Mouse (Mus musculus): ENCODE measurements around the gene Pah.

Pah gene

DNA sequence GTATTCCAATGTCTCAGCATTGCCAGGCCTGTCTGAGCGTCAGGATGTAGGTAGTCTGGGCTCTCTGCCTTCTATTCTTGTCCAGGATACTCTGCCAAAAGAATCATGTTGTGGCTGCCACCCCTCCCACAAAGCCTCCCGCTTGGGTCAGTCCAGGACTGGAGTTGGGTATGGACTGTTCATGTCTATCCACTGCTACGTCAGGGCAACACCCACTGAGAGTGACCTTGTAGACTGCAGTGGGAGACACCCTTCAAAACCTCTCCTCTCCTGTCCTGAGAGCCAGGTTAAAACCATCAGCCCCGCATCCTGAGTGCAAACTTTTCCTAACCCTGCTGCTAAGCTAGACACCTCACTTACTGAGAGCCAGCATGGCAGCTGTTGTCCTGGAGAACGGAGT lies at the start of gene Pah:
Gene Pah, plus strand, starts transcription at position 150 of the 400 bp plus-strand sequence.
- no peak for ATAC-seq (ENCODE audit: insufficient number of reproducible peaks, low FRiP score, low TSS enrichment)

DNA sequence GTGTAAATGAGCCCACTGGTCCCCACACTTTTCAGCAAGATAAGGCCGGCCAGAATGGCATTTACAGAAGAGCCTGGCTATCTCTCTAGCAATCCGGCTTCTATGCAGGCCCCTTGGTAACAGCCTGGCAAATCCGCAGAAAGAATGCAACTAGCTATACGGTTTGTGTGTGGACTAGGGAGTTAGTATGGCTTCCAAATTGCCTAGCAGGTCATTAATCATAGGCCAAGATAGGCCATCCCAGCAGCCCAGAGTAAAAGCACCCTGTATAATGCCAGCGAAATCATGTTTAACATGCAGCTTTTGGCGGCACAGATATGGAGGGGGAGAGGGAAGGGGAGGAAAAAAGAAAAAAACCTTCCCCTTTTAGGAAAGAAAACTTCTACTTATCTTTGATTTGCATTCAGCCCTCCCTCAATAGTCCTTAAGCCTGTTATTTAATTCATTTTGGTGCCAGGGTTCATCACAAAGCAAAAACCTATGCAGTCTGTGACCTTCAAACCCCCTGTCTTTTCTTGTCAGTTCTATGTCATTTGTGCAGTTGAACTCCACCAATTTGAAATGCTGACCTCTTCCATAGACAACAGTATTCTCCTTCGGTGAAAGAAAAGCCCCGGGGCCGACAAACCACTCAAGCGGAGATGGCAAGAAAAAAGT lies 48.0 kb upstream of the Pah start:
- ATAC-seq (ENCODE audit: insufficient number of reproducible peaks, low FRiP score, low TSS enrichment) = no peak

- ATAC-seq (ENCODE audit: insufficient number of reproducible peaks, low FRiP score, low TSS enrichment) = no peak
These were observed 46.6 kb upstream of the Pah start for GRCm38 (mm10) chr10:87474971-87475370.

GRCm38 (mm10) chr10:87477895-87478294 lies 43.7 kb upstream of the Pah start:
- ATAC-seq (ENCODE audit: insufficient number of reproducible peaks, low FRiP score, low TSS enrichment) = no peak

GRCm38 (mm10) chr10:87484831-87485720 lies 36.5 kb upstream of the Pah start:
- no peak for ATAC-seq (ENCODE audit: insufficient number of reproducible peaks, low FRiP score, low TSS enrichment)

GRCm38 (mm10) chr10:87485721-87486620 lies 35.6 kb upstream of the Pah start:
- ATAC-seq (ENCODE audit: insufficient number of reproducible peaks, low FRiP score, low TSS enrichment) = peak; percentile 43; the same call in 1 of the 2 replicates

GRCm38 (mm10) chr10:87488429-87489145 lies 33.0 kb upstream of the Pah start:
- ATAC-seq (ENCODE audit: insufficient number of reproducible peaks, low FRiP score, low TSS enrichment) = no peak

- no peak for ATAC-seq (ENCODE audit: insufficient number of reproducible peaks, low FRiP score, low TSS enrichment)
These were observed 32.2 kb upstream of the Pah start for GRCm38 (mm10) chr10:87489246-87490009.

GRCm38 (mm10) chr10:87490328-87490727 lies 31.3 kb upstream of the Pah start:
- ATAC-seq (ENCODE audit: insufficient number of reproducible peaks, low FRiP score, low TSS enrichment) = no peak

DNA sequence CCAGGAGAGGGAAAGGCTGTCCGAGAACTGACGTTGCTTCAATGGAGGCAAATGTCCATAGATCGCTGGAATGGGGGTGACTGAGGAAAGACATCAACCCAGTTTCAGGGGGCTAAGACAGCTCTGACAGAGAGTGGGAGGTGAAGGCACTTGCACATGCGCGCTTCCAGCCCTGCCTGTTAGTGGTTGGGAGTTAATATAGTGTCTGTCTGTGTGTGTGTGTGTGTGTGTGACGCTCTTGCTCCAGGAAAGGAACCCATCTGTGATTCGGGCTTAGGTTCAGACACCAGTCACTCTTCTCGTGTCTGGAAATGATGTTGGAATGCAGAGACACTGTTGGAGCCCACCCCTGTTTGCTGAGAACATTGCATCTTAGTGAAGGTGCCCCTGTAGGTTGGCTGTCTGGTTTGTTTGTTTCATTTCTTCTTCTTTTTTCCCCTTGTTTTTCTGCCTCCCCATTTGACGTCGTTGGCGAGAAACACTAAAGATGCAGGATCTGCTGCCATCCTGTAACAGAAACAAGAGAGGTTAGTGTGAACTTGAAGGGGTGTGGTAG lies 30.0 kb upstream of the Pah start:
- ATAC-seq (ENCODE audit: insufficient number of reproducible peaks, low FRiP score, low TSS enrichment) = no peak

- no peak for ATAC-seq (ENCODE audit: insufficient number of reproducible peaks, low FRiP score, low TSS enrichment)
These were observed 29.3 kb upstream of the Pah start for GRCm38 (mm10) chr10:87492332-87492660.

- no peak for ATAC-seq (ENCODE audit: insufficient number of reproducible peaks, low FRiP score, low TSS enrichment)
These were observed 28.7 kb upstream of the Pah start for GRCm38 (mm10) chr10:87492661-87493551.

DNA sequence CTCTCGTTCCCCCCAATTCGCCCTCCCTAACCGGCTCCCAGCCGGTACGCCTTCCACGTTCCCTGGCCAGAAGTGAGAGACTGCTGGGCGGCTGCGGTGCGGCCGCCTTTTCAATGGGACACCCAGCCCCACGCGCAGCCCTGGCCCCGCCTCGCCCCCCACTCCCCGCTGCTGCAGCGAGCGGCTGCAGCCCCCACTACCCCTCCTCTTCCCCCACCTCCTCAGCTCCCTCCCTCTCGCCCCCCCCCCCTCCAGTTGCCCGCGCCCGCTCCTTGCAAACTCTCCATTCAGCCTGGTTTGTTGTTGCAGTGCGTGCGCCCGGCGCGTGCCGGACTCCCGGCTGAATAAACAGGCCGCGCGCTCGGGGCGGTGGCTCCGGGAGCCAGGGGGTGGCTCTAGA lies 28.0 kb upstream of the Pah start, which contains the start of gene Ascl1:
Gene Ascl1, minus strand, starts transcription at position 85 of the 400 bp plus-strand sequence.
- no peak for ATAC-seq (ENCODE audit: insufficient number of reproducible peaks, low FRiP score, low TSS enrichment)

DNA sequence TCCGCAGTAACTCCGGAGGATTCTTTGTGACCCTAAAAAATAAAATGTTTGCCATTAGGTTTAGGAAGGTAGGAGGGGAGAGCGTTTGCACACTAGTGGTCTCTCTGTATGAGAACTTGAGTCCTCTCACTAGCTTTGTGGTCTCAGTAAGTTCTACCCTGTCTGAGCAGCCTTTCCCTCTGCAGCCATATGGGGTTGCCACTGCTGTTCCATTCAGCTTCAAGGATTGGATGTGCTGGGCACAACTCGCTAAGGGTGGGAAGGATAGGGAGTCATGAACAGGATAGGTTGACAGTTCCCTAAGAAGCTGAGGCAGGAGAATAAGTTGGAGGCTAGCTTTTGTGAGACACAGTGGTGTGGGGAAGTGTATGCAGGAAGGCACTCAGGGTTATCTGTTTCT lies 27.4 kb upstream of the Pah start:
- ATAC-seq (ENCODE audit: insufficient number of reproducible peaks, low FRiP score, low TSS enrichment) = no peak

- peak; percentile 28; the same call in 1 of the 2 replicates for ATAC-seq (ENCODE audit: insufficient number of reproducible peaks, low FRiP score, low TSS enrichment)
These were observed 27.0 kb upstream of the Pah start for GRCm38 (mm10) chr10:87494596-87494995.

DNA sequence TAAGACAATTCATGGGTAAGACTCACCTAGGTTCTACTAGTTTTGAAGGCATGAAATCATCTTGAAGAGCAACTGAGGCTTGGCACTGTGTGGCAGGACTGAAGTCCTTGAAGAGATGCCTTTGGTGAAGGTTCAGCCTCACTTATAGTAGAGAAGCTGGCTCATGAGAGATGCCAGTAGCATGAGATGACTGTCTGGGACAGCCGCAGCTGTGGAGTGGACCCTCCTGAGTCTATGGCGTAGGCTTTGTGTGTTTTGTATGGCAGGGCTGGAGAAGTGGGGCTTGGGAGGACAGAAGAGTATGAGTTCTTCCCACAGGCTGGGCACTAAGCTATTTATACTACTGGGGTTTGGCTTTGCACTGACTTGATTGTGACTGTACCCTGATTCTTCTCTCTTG lies 24.5 kb upstream of the Pah start:
- no peak for ATAC-seq (ENCODE audit: insufficient number of reproducible peaks, low FRiP score, low TSS enrichment)

DNA sequence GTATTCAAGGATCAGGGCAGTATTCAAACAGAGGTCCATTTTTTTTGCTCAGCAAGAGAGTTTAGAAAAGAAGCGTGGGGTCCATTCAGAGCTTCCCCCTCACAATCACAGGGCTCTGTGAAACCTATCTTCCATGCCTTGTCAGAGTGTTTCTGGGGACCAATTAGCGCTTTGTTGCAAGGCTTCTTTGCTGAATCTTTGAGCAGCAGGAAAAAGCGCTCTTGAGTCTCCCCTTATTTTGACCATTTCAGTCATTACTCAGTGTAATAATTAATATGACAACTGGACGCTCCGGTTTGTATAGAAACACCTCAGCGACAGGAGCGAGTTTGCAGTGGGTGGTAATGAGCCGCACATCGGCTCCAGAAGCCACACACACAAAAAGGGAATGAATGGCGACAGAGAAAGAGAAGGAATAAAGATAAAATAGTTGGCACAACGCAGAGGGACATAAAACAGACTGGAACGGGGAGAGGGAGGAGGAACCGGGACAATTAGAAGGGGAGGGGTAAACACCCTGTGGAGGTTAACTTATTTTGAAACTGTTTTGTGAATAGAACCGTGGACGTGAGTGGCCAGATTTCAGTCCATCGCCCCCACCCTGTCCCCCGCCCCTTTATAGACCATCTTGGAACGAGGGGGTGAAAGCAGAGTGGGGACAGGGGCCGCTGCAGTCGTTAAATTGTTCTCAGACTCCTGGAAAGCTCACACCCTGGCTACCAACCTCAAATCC lies 20.5 kb upstream of the Pah start:
- no peak for ATAC-seq (ENCODE audit: insufficient number of reproducible peaks, low FRiP score, low TSS enrichment)

Data from cerebellum, adult (tissue).